Mouse (Mus musculus) E14TG2a.4 (cell line): ENCODE measurements around the gene Map2k4.

Experiments used
- H3K27me3 ChIP-seq: 2 replicates; pipeline ENCODE4 v1.6.1; 2014; ENCODE audit warnings: low read length, control low read depth; ENCODE audit not compliant: insufficient read depth
- H3K36me3 ChIP-seq: 2 replicates; pipeline ENCODE4 v1.6.1; 2014; ENCODE audit warnings: low read length, control low read depth; ENCODE audit not compliant: insufficient read depth
- H3K4me1 ChIP-seq: replicated peaks from 2 replicates; pipeline ENCODE4 v1.6.1; 2014; ENCODE audit warnings: low read depth, low read length, control low read depth
- H3K4me3 ChIP-seq: replicated peaks from 2 replicates; pipeline ENCODE4 v1.5.1; 2014; ENCODE audit warnings: mild to moderate bottlenecking, low read length
- H3K9me3 ChIP-seq: 2 replicates; pipeline ENCODE4 v1.6.1; 2014; ENCODE audit warnings: low read length, control low read depth
- CTCF ChIP-seq: conservative IDR thresholded peaks from 2 replicates; pipeline ENCODE4 v1.5.1; 2014; ENCODE audit warnings: low read length
- NANOG ChIP-seq: IDR thresholded peaks from 2 replicates; pipeline ENCODE4 v1.6.1; 2014; ENCODE audit warnings: borderline replicate concordance, low read length, mixed read lengths
- POU5F1 ChIP-seq: IDR thresholded peaks from 2 replicates; pipeline ENCODE4 v1.6.1; 2014; ENCODE audit warnings: low read length, borderline replicate concordance

Gene Map2k4

GRCm38 (mm10) chr11:65779578-65779977 is 8.5 kb downstream of the Map2k4 start:
- no peak for TF ChIP-seq POU5F1
- TF ChIP-seq CTCF, result no peak
- no peak for TF ChIP-seq NANOG
- Histone ChIP-seq H3K4me1 (no peaks in the 10 kb centered on the region), H3K4me3 (no peak overlapping the region), H3K36me3 (peaks cover 28% of the 10 kb centered on the region), H3K27me3 (no peaks in the 10 kb centered on the region), H3K9me3 (no peaks in the 10 kb centered on the region)

- Histone ChIP-seq H3K4me3 (no peak overlapping the region), H3K27me3 (no peaks in the 10 kb centered on the region), H3K9me3 (no peaks in the 10 kb centered on the region), H3K4me1 (0 out of 2 replicates have a peak, but pooled peaks cover 3% of the 10 kb centered on the region), H3K36me3 (peaks cover 28% of the 10 kb centered on the region)
- no peak for TF ChIP-seq POU5F1
- no peak for TF ChIP-seq CTCF
- TF ChIP-seq NANOG, result no peak
These were observed 9.0 kb downstream of the Map2k4 start for GRCm38 (mm10) chr11:65779066-65779465.

DNA sequence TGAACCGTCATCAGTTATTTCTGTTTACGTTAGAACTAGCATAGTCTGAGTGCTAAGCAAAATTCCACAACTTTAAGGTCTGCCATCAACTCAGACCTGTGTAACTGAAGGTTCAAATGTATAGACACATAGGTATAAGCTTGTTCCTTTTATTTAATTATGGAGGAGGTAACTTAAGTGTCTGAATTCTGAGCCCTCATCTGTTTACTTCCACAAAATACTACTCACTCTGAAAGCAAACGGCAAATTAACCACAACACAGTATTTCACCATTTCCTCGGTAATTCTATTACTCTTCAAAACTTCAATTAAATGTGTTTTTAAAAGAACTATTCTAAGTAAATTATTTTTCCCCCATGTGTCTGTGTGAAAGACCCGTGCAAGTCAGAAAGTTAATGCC is 10.3 kb downstream of the Map2k4 start:
- no peak overlapping the region for H3K4me3 ChIP-seq
- no peaks in the 10 kb centered on the region for H3K9me3 ChIP-seq
- no peaks in the 10 kb centered on the region for H3K27me3 ChIP-seq
- TF ChIP-seq CTCF, result no peak
- TF ChIP-seq POU5F1, result no peak
- no peak for TF ChIP-seq NANOG
- peaks cover 28% of the 10 kb centered on the region for H3K36me3 ChIP-seq
- peaks cover 11% of the 10 kb centered on the region; the same call in 1 of the 2 replicates for H3K4me1 ChIP-seq

- Histone ChIP-seq H3K9me3 (no peaks in the 10 kb centered on the region), H3K4me3 (no peak overlapping the region), H3K4me1 (peaks cover 11% of the 10 kb centered on the region; the same call in 1 of the 2 replicates), H3K27me3 (no peaks in the 10 kb centered on the region), H3K36me3 (peaks cover 28% of the 10 kb centered on the region)
- no peak for TF ChIP-seq POU5F1
- TF ChIP-seq NANOG, result no peak
- no peak for TF ChIP-seq CTCF
These were observed 11.0 kb downstream of the Map2k4 start for GRCm38 (mm10) chr11:65776906-65777611.

- Histone ChIP-seq H3K4me1 (peaks cover 11% of the 10 kb centered on the region; the same call in 1 of the 2 replicates), H3K9me3 (no peaks in the 10 kb centered on the region), H3K36me3 (0 out of 2 replicates have a peak, but pooled peaks cover 5% of the 10 kb centered on the region), H3K4me3 (no peak overlapping the region), H3K27me3 (no peaks in the 10 kb centered on the region)
- TF ChIP-seq CTCF (no peak), NANOG (no peak), POU5F1 (no peak)
These were observed 14.0 kb downstream of the Map2k4 start for GRCm38 (mm10) chr11:65773946-65774656.

- no peak overlapping the region for H3K4me3 ChIP-seq
- no peaks in the 10 kb centered on the region for H3K36me3 ChIP-seq
- H3K9me3 ChIP-seq, result no peaks in the 10 kb centered on the region
- H3K4me1 ChIP-seq, result peaks cover 15% of the 10 kb centered on the region; the same call in 1 of the 2 replicates
- TF ChIP-seq POU5F1, result no peak
- no peak for TF ChIP-seq CTCF
- no peak for TF ChIP-seq NANOG
- no peaks in the 10 kb centered on the region for H3K27me3 ChIP-seq
These were observed 14.6 kb downstream of the Map2k4 start for GRCm38 (mm10) chr11:65773535-65773934.

DNA sequence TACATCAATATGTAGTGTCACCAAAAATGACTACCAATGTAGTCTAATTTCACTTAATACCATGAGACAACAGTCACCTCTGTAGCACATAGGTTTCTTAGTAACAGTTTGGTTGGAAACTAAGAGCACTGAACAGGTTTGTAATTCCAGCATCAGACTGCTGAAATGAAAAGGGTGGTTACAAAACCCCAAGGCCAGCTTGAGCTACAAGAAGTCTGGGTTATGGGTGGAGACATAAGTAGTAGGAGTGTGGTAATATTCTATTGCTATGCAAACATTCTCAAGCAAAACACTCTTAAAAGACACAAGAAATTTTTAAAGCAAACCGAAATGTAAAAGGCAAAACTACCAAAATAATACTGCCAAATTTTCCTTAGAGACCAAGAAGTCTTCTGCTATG is 16.6 kb downstream of the Map2k4 start:
- Histone ChIP-seq H3K4me3 (no peak overlapping the region), H3K9me3 (no peaks in the 10 kb centered on the region), H3K36me3 (no peaks in the 10 kb centered on the region), H3K27me3 (no peaks in the 10 kb centered on the region), H3K4me1 (peaks cover 16% of the 10 kb centered on the region; the same call in 1 of the 2 replicates)
- TF ChIP-seq NANOG, result no peak
- TF ChIP-seq POU5F1, result no peak
- no peak for TF ChIP-seq CTCF

GRCm38 (mm10) chr11:65769990-65770389 is 18.1 kb downstream of the Map2k4 start:
- Histone ChIP-seq H3K36me3 (no peaks in the 10 kb centered on the region), H3K4me3 (no peak overlapping the region), H3K27me3 (no peaks in the 10 kb centered on the region), H3K9me3 (no peaks in the 10 kb centered on the region), H3K4me1 (peaks cover 16% of the 10 kb centered on the region; the same call in 1 of the 2 replicates)
- no peak for TF ChIP-seq NANOG
- TF ChIP-seq POU5F1, result no peak
- TF ChIP-seq CTCF, result no peak
